Mouse (Mus musculus) embryo, embryonic 10 days (tissue): Measurements from ENCODE around the gene Kcna6.

Experiments used
- DNase-seq: peaks from one replicate; pipeline ENCODE4 v3.0.0-alpha.2; 2015; ENCODE audit warnings: low spot score

Kcna6 gene

GRCm38 (mm10) chr6:126740211-126741142, at the start of gene Kcna6:
Kcna6 (minus strand) TSS chr6:126740674.
- DNase-seq = peak; percentile 79

GRCm38 (mm10) chr6:126788863-126789262, 48.4 kb upstream of the Kcna6 start:
- DNase-seq = no peak

GRCm38 (mm10) chr6:126784206-126784605, 43.7 kb upstream of the Kcna6 start:
- no peak for DNase-seq

- no peak for DNase-seq
Measured at GRCm38 (mm10) chr6:126783651-126784066, 43.2 kb upstream of the Kcna6 start.

GRCm38 (mm10) chr6:126783056-126783455, 42.6 kb upstream of the Kcna6 start:
- DNase-seq = no peak

DNA sequence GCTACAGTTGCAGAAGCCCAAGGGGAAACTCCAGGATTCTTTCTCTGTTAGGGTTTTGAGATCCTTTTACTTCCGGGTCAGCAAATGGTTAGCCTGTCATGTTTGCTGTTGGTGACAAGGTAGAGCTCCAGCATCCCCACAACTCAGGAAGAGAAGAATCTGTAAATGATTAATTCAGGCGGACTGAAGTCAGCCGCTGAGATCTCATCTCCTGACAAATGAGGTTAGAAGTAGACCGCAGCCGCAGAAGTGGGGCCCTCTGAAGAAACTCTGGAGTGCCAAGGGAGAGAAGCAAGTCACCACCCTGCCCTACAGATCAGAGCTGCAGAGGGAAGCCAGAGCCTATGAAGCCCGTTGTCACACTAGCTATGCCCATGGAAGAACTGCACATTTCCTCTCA, 37.4 kb upstream of the Kcna6 start:
- no peak for DNase-seq

DNA sequence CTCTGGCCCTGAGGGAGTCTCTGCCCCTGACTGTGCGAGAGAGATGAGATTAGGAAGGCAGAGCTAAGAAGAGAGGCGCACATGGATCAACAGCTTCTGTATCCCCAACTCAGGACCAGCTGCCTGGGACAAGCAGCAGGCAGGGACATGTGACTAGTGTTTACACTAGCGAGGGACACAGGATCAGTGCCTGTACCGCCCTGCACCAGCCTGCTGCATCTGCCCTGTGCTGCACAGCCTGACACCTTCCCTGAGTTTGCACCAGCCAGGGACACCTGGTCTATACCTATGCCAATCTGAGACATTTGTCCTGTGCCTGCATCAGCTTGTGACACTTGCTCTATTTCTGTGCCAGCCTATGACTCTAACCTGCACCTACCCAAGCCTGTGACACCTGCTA, 33.4 kb upstream of the Kcna6 start:
- DNase-seq = no peak

GRCm38 (mm10) chr6:126772326-126772725, 31.9 kb upstream of the Kcna6 start:
- no peak for DNase-seq

DNA sequence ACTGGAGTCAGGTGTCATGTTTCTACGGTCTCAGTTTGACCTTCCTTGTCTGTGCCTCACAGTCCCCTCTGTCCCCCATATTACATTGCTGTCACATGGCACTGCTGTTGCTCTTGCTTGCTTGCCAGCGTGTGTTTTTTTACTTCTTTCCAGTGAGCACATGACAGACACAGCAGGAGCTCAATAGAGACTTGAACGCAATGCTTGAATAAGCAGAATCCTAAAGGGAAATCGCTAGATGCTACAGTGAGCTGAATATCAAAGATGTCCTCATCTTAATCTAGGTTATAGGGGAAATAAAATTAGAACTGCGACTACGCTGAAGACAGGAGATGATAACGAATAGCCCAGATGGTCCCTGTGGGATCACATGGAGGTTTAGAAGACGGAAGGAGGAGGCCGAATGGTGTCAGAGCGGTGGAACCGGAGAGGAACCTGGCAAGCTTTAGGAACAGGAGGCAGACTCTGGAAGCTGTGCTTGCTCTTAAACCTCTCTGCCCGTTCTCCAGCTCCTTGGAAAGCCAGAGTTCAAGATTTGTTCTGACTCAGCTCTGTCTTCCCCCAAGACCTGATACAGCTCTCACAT, 29.8 kb upstream of the Kcna6 start:
- no peak for DNase-seq

- DNase-seq = no peak
Measured at GRCm38 (mm10) chr6:126768957-126769665, 28.6 kb upstream of the Kcna6 start.

DNA sequence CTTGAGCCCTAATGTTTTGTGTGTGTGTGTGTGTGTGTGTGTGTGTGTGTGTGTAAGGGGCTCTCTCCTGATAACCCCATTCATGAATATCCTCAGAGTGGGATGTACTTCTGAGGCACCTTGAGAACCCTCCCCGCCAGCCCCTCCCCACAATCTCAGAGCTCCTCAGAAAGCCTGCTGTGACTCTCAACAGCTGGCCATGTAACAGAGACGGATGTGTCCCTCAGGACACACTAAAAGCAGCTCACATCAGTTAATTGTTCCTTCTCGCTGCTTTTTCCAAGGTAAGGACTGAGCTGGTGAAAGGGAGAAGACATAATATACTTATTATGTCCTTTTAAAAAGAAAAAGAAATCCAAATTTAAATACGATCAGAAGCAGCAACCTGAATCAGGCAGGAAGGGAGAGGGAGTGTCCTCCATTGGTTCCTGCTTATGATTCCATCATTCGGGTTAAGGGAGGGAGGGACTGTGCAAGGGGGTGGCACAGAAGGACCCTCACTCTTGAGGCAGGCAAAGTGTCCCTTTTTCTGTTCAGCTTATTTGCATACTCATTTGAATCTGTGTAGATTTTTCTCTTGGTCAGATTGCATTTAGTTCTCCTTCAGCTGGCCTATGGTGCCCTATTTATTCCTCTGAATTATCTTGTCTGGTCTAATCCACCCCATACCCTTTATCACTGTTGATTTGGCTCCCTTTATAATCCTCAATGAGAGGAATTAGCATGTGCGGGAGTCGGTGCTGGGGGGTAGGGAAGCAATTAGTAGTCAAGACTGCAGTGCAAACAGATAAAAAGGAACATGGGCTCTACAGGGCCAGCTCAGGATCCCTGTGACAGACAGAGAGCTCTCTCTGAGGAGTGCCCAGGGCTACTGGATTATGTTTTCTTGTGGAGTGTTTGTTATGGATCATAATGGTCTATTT, 27.4 kb upstream of the Kcna6 start:
- peak; percentile 27 for DNase-seq

DNA sequence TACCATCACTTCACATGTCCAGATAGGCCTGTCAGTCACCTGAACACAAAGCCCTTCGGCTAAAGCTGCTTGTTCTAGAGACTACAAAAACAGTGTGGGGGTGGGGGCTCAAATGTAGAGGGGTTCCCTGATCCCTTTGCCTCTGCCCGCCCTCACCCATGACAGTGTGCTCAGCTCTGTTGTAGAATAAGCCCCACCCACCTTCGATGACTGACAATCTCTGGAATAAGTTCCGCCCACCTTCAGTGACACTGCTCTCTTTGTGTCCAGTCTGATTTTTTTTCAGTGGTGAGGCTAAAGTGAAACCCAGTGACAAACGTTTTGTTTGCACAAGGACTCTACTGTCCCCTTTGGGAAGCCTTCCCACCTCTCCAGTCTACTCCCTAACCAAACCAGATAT, 26.1 kb upstream of the Kcna6 start:
- peak; percentile 35 for DNase-seq

DNA sequence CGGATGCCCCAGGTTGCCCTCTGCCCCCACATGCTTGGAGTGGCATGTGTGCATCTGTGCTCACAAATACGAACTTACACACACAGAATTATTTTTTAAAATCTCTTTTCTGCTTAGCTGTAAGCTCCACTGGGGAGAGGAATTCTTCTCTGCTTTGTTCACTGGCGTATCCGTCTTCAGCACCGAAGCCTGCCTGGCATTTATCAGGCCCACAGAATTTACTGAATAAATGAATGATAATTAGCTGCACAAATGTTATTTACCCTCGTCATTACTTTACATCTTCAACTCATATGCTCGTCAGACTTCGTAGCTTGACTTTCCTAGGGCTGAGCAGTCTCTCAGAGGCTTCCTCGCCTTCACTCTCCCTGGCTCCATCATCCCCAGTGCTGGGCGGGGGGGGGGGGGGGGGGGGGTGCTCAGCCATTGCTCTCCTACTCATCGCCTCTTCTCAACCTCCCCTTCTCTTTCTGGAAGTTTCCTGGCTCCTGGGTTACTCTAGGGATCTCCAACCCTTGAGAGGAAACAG, 24.2 kb upstream of the Kcna6 start:
- no peak for DNase-seq

- DNase-seq = no peak
Measured at GRCm38 (mm10) chr6:126761362-126761761, 20.9 kb upstream of the Kcna6 start.

DNA sequence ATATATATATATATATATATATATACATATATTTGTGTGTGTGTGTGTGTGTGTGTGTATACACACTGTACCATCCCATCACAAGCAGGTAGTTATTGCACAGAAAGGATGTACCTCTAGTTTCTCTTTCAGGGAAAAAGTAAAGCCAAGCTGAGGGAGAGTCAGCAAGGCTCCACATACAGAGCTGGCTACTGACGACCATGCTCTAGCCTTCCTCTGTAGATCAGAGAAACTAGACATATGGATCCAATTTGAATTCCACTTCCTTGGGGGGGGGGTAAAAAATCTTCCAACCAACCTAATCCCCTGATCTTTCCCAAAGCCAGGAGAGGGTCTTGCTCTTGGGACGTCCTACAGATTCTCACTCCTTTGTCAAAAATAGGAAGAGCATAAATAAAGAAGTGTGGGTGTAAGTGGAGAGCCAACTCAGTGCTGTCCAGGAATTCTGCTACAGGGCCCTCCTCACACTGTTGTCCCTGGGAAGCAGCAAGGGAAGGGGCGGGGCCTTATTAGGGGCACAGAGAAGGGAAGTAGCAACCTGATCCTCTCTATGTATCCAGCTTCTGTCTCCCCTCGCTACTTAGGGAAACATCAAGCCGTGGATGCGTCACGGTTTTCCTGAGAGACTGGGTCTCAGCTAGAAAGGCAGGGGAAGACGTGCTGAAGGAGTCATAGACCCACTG, 15.4 kb upstream of the Kcna6 start:
- peak; percentile 78 for DNase-seq

- DNase-seq = peak; percentile 58
Measured at GRCm38 (mm10) chr6:126752520-126752919, 12.0 kb upstream of the Kcna6 start.

DNA sequence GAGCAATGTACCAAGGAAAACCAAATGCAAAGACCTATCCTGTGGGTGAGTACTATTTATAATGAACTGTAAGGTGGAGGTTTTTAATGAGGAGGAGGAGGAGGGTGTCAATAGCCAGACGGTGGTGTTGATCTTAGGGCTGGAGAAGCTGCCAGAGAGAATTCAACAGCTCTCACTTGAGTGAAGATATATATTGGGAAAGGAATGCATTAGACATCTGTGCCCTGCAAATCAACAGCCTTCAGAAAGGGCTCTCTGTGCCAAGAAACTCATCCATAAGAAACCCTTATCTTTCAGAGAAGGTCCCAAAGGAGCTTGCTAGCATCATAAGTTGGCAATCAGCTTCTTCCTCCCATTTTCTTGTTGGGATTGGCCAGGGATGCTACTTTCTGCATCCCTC, 5.4 kb upstream of the Kcna6 start:
- no peak for DNase-seq

GRCm38 (mm10) chr6:126742610-126743009, 2.1 kb upstream of the Kcna6 start:
- no peak for DNase-seq

GRCm38 (mm10) chr6:126739326-126740210, 906 bp downstream of the Kcna6 start:
- DNase-seq = peak; percentile 64

DNA sequence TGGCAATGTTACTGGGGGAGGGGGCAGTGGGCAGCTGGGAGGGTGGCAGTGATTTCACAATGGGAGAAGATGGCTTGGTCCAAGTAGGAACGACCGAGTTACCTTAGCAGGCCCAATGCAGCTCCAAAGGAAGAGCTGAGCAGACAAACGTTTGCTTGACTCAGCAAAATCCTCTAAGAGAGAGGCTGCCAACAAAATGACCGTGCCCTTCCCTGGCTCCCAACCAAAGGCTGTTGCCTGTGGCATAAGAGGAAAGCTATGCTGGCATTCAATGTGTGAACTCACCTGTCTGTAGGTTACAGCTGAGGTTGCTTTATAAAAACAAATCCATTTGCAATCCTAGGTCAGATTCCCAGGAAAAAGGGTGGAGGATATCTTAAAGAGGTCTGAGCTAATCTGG, 3.5 kb downstream of the Kcna6 start:
- no peak for DNase-seq
